Mouse (Mus musculus): ENCODE measurements around the gene Il12rb2.

Gene Il12rb2

GRCm38 (mm10) chr6:67375982-67376391, at the start of gene Il12rb2:
Gene Il12rb2, minus strand, starts transcription at chr6:67376188.
- peak; percentile 11 for DNase-seq (ENCODE audit: low read depth, low spot score)

GRCm38 (mm10) chr6:67421761-67422160, 45.8 kb upstream of the Il12rb2 start:
- no peak for DNase-seq (ENCODE audit: low read depth, low spot score)

- DNase-seq (ENCODE audit: low read depth, low spot score): no peak
Measured at GRCm38 (mm10) chr6:67416557-67416956, 40.6 kb upstream of the Il12rb2 start.

GRCm38 (mm10) chr6:67415276-67415675, 39.3 kb upstream of the Il12rb2 start:
- no peak for DNase-seq (ENCODE audit: low read depth, low spot score)

GRCm38 (mm10) chr6:67413378-67413777, 37.4 kb upstream of the Il12rb2 start:
- DNase-seq (ENCODE audit: low read depth, low spot score): no peak

GRCm38 (mm10) chr6:67405281-67405682, 29.3 kb upstream of the Il12rb2 start:
- DNase-seq (ENCODE audit: low read depth, low spot score): no peak

- DNase-seq (ENCODE audit: low read depth, low spot score): no peak
Measured at GRCm38 (mm10) chr6:67399551-67399950, 23.6 kb upstream of the Il12rb2 start.

- no peak for DNase-seq (ENCODE audit: low read depth, low spot score)
Measured at GRCm38 (mm10) chr6:67365785-67366184, 10.2 kb downstream of the Il12rb2 start.

GRCm38 (mm10) chr6:67348065-67348464, 27.9 kb downstream of the Il12rb2 start:
- DNase-seq (ENCODE audit: low read depth, low spot score): no peak

- DNase-seq (ENCODE audit: low read depth, low spot score): no peak
Measured at GRCm38 (mm10) chr6:67339494-67339893, 36.5 kb downstream of the Il12rb2 start.

- no peak for DNase-seq (ENCODE audit: low read depth, low spot score)
Measured at GRCm38 (mm10) chr6:67337943-67338342, 38.0 kb downstream of the Il12rb2 start.

- DNase-seq (ENCODE audit: low read depth, low spot score): no peak
Measured at GRCm38 (mm10) chr6:67323788-67324187, 52.2 kb downstream of the Il12rb2 start.

- peak; percentile 62 for DNase-seq (ENCODE audit: low read depth, low spot score)
Measured at GRCm38 (mm10) chr6:67318451-67318850, 57.5 kb downstream of the Il12rb2 start.

- no peak for DNase-seq (ENCODE audit: low read depth, low spot score)
Measured at GRCm38 (mm10) chr6:67317827-67318338, 58.1 kb downstream of the Il12rb2 start.

- no peak for DNase-seq (ENCODE audit: low read depth, low spot score)
Measured at GRCm38 (mm10) chr6:67317068-67317467, 58.9 kb downstream of the Il12rb2 start.

GRCm38 (mm10) chr6:67314697-67315096, 61.3 kb downstream of the Il12rb2 start:
- DNase-seq (ENCODE audit: low read depth, low spot score): no peak

- DNase-seq (ENCODE audit: low read depth, low spot score): no peak
Measured at GRCm38 (mm10) chr6:67309752-67310151, 66.2 kb downstream of the Il12rb2 start.

GRCm38 (mm10) chr6:67308994-67309393, 67.0 kb downstream of the Il12rb2 start:
- no peak for DNase-seq (ENCODE audit: low read depth, low spot score)

GRCm38 (mm10) chr6:67303210-67303609, 72.8 kb downstream of the Il12rb2 start:
- no peak for DNase-seq (ENCODE audit: low read depth, low spot score)

GRCm38 (mm10) chr6:67302471-67302870, 73.5 kb downstream of the Il12rb2 start:
- no peak for DNase-seq (ENCODE audit: low read depth, low spot score)

GRCm38 (mm10) chr6:67301230-67301629, 74.8 kb downstream of the Il12rb2 start:
- no peak for DNase-seq (ENCODE audit: low read depth, low spot score)

- DNase-seq (ENCODE audit: low read depth, low spot score): no peak
Measured at GRCm38 (mm10) chr6:67300710-67301163, 75.3 kb downstream of the Il12rb2 start.

- no peak for DNase-seq (ENCODE audit: low read depth, low spot score)
Measured at GRCm38 (mm10) chr6:67300300-67300699, 75.7 kb downstream of the Il12rb2 start.

GRCm38 (mm10) chr6:67298742-67299141, 77.2 kb downstream of the Il12rb2 start:
- DNase-seq (ENCODE audit: low read depth, low spot score): peak; percentile 33

All from mesoderm, embryonic 11.5 days (tissue).